Mouse (Mus musculus) liver, adult 2 months (tissue): ENCODE measurements at regions not wholly inside any gene's neighbourhood (a gene's known extent, or its start where the extent isn't known, plus 50 kb on each side); places are given as distances from the start of the nearest gene placed in this dataset.

Experiments used
- CTCF ChIP-seq: fragments of 200-500 bp; IDR thresholded peaks from 2 replicates; pipeline ENCODE4 v1.5.1; 2011; ENCODE audit warnings: low read depth, low read length, control low read depth
- POLR2A ChIP-seq: fragments of 200-500 bp; IDR thresholded peaks from 2 replicates; pipeline ENCODE4 v1.6.1; 2011; ENCODE audit warnings: low read length, control low read depth; ENCODE audit not compliant: insufficient read depth; ENCODE audit errors: extremely low read depth

DNA sequence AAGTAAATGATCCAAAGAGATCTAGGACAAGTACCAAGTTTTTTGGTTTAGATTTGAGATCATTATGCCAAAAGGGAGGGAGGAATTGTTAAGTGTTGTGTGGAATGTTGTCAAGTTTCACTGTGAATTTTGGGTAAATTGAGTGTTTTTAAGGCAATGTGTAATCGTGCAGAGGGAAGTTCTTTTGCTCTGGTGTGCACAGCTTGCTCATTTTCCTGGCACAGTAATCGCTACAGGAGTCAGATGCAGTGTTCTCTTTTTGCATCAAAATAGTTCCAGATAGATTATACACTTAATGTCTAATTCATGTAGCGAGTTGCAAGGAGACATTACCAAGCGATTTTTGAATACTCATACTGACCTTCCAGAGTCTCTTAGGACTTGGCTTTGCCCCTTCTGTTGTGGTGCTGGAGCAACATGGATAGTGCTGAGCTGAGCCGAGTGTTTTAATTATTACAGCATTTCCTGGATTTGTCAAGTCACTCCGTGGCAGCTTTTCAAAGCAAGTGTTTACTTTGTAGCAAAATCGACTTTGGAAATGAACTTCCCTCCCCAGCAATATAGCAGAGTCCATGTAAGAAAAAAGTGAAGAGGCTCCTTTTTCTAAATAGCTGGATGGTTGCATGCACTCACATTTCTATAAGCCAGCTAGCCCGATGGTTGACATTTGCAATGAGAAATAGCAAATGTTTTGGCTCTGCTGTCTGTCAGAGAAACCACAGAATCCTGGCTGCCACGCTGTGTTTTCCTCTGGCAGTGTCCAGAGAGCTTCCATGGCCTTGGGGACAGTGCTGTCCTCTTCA is 66.6 kb downstream of the 4930426L09Rik start:
- TF ChIP-seq CTCF (no peak), POLR2A (no peak)
